Mouse (Mus musculus): ENCODE results near the gene Gm4297.
"Not testable (repeated sequence)": the region's sequence is repeated elsewhere in the genome, so short reads cannot be mapped to it uniquely, and the experiment has no call there.

The Gm4297 gene

GRCm38 (mm10) chrX:24574795-24575194 is at the start of gene Gm4297:
TSS of gene Gm4297 (minus strand) at chrX:24574895.
- not testable (repeated sequence) for DNase-seq

Data from cerebellum, adult 9-11 months (tissue).